Mouse (Mus musculus) lung, postnatal 10 days (tissue): Measurements from ENCODE around the gene Tmem52.
A peak's percentile ranks its signal among the peaks of the same experiment; 100 is the strongest.
"Not testable (repeated sequence)": the region's sequence is repeated elsewhere in the genome, so short reads cannot be mapped to it uniquely, and the experiment has no call there.

Experiments used
- DNase-seq: peaks from one replicate; pipeline ENCODE4 v3.0.0; 2021

Tmem52 gene

GRCm38 (mm10) chr4:155472716-155473290, 3.9 kb downstream of the Tmem52 start:
- no peak for DNase-seq

- no peak for DNase-seq
These were observed 4.4 kb downstream of the Tmem52 start for GRCm38 (mm10) chr4:155473319-155473718.

- not testable (repeated sequence) for DNase-seq
These were observed 4.9 kb downstream of the Tmem52 start for GRCm38 (mm10) chr4:155473796-155474195.

- peak; percentile 88 for DNase-seq
These were observed 12.6 kb downstream of the Tmem52 start for GRCm38 (mm10) chr4:155481381-155482124.

GRCm38 (mm10) chr4:155482125-155482480, 13.2 kb downstream of the Tmem52 start:
- DNase-seq, result no peak

GRCm38 (mm10) chr4:155482733-155483540, 14.0 kb downstream of the Tmem52 start:
- DNase-seq, result no peak

- DNase-seq, result no peak
These were observed 16.6 kb downstream of the Tmem52 start for GRCm38 (mm10) chr4:155485521-155485920.

- DNase-seq, result no peak
These were observed 18.8 kb downstream of the Tmem52 start for GRCm38 (mm10) chr4:155487746-155488145.

GRCm38 (mm10) chr4:155488232-155489025, 19.5 kb downstream of the Tmem52 start:
- DNase-seq, result peak; percentile 94

GRCm38 (mm10) chr4:155489101-155489970, 20.4 kb downstream of the Tmem52 start:
- DNase-seq, result no peak

GRCm38 (mm10) chr4:155490456-155490855, 21.5 kb downstream of the Tmem52 start:
- peak; percentile 57 for DNase-seq

- peak; percentile 96 for DNase-seq
These were observed 22.1 kb downstream of the Tmem52 start, which contains the start of gene Gnb1 for GRCm38 (mm10) chr4:155490990-155491504. Gnb1 (plus strand) TSS chr4:155491361.

- peak; percentile 31 for DNase-seq
These were observed 22.7 kb downstream of the Tmem52 start for GRCm38 (mm10) chr4:155491529-155492130.

- DNase-seq, result peak; percentile 60
These were observed 23.3 kb downstream of the Tmem52 start for GRCm38 (mm10) chr4:155492131-155492633.

GRCm38 (mm10) chr4:155494891-155495290, 26.0 kb downstream of the Tmem52 start:
- DNase-seq, result no peak

- no peak for DNase-seq
These were observed 29.0 kb downstream of the Tmem52 start for GRCm38 (mm10) chr4:155497963-155498362.

GRCm38 (mm10) chr4:155501126-155501525, 32.2 kb downstream of the Tmem52 start:
- DNase-seq, result no peak

- no peak for DNase-seq
These were observed 36.2 kb downstream of the Tmem52 start for GRCm38 (mm10) chr4:155505067-155505466.

- DNase-seq, result no peak
These were observed 36.9 kb downstream of the Tmem52 start for GRCm38 (mm10) chr4:155505671-155506295.

- DNase-seq, result no peak
These were observed 39.7 kb downstream of the Tmem52 start for GRCm38 (mm10) chr4:155508614-155509013.
